Mouse (Mus musculus): ENCODE measurements around the gene Zfp235. TPM values are rescaled to one million over a fixed set of nuclear protein-coding genes. Genes with fewer than 3 reads are reported as not detected.

Zfp235 gene
- 10 to 100 TPM; 13.8 to 21.0 TPM for polyA plus RNA-seq (2017; shearing (Covaris generic))

DNA sequence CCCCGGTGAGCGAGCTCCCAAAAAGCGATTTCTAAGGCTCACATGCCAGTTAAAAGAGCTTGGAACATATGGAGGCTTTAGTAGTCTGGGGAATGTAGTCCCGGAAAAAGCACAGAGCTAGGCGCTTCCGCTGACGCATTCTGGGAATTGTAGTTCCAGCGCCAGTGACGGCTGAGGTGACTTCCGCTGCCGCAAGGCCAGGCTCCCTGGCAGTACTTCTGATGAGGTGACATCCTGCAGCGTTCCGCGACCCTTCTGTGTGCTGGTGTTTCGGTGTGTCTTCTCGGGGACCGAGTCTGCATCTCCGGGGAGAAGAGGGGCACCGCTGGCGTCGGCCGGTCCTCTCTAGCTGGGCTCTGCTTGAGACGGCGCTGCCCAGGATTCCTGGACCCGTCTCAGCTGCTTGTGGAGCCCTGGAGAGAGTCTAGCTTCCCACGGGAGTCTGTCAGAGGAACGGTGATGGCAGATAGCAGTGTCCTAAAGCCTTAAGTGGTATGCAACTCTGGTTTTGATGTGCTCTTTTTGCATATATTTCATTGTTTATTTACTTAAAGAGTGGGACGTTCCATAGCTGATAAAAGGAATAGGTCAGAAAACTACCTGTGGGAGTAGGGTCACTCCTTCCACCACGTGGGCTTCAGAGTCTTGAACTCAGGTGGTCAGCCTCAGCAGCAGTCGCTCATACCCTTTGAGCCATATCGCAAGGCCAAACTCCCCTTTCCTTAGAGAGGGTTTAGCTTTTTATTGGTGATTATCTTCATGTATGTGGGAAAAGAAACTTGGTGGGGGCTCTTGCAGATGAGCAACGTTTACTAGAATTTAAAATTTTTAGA is at the start of gene Zfp235:
Zfp235 (plus strand) TSS at position 174 of the 833 bp plus-strand sequence.
- ATAC-seq: peak; percentile 100

DNA sequence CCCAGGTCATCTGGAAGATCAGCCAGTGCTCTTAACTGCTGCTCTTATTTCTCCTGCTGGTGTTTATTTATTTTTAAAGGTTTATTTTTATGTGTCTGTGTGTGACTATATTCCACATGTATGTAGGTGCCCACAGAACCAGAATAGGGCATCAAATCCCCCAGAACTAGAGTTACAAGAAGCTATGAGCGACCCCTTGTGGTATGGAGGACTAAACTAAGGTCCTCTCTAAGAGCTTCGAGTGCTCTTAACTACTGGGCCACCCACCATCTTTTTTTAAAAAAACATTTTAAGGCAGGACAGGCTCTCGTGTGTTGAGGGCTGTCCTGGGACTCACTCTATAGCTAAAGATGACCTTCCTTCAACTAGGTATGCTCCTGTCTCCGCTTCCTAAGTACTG is 47.1 kb upstream of the Zfp235 start:
- ATAC-seq: no peak

DNA sequence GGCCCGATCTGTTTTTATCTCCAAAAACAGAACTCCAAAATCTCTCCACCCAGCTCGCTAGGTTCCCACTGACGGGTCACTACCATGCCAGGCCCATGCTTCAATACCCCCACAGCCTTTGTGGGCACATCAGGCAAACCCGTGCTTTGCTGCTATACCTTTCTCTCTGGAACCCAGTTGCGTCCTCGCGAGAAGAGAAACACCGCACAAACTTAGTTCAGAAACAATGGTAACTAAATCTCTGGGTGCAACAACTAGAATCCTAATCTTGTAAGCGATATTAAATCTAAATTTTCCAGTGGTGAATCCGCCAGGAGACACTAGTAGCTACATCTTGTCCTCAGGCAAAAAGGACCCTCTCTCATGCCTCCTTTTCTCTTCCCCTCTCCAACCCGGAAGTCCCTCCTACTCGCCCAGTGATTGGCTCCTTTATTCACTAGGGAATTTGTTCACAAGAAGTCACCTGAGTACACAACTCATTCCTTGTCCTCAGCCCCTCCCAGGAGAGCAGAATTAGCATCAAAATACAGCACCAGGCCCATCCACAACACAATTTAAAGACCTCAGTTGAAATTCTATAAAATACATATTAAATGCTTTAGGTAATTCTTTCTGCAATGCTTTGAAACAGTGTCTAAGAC is 46.4 kb upstream of the Zfp235 start:
- no peak for ATAC-seq

DNA sequence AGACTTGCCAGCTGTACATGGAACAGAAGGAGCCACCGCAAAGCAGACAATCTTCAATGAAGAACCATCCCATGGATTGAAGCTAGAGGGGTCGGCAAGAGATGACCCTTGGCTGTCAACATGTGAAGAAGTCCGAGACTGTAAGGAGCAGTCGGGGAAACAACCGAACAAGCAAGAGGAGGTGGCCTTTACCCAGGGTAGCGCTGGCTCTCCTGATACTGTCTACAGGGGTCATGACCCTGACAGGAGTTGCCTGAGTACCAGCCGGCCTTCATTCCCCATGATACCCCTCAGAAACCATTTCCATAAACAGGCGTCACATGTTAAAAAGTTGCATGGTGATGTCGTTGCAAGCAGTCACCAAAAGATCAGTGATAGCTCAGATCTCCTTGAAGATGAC is 29.6 kb upstream of the Zfp235 start:
- ATAC-seq: no peak

DNA sequence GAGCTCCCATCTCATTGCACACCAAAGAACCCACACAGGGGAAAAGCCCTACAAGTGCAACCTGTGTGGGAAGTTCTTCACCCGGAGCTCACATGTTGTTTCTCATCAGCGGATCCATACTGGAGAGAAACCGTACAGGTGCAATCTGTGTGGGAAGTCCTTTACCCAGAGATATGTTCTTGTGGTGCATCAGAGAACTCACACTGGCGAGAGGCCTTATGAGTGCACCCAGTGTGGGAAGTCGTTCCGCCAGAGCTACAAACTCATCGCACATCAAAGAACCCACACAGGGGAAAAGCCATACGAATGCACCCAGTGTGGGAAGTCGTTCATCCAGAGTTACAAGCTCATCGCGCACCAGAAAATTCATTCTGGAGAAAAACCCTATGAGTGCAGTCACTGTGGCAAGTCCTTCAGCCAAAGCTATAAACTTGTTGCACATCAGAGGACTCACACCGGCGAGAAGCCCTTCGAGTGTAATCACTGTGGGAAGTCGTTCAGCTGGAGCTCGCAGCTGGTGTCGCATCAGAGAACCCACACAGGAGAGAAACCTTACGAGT is 28.7 kb upstream of the Zfp235 start:
- ATAC-seq: no peak

DNA sequence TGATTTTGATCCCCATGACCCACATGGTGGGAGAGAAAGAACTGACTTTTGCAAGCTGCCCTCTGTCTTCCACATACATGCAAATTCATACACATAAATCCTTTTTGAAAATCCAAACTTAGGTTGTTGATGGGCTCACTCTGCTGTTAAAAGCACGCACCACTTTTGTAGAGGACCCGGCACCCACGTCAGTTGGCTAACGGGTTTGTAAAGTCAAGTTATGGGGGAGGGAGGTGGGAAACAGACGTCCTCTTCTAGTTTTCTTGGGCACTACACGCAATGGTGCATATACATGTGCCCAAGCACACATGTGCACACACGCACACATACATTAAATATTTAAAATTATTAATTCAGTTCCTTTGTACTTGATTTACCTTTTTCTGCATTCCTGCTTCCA is 23.1 kb upstream of the Zfp235 start:
- ATAC-seq: no peak

DNA sequence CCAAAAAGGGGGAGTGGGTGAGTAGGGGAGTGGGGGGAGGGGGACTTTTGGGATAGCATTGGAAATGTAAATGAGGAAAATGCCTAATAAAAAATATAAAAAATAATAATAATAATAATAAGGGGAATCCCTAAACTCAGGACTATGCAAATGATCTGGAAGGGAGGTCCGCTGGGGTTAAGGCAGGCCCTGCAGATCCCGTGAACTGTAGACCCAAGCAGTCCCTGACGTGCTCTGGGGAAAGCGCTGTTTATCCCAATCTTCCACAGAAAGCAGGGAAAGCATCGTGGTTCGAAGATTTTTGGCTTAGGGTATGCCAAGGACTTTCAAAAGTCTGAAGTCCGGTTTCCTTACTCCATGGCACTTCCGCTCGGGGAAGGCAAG is 22.2 kb upstream of the Zfp235 start:
- ATAC-seq: no peak

DNA sequence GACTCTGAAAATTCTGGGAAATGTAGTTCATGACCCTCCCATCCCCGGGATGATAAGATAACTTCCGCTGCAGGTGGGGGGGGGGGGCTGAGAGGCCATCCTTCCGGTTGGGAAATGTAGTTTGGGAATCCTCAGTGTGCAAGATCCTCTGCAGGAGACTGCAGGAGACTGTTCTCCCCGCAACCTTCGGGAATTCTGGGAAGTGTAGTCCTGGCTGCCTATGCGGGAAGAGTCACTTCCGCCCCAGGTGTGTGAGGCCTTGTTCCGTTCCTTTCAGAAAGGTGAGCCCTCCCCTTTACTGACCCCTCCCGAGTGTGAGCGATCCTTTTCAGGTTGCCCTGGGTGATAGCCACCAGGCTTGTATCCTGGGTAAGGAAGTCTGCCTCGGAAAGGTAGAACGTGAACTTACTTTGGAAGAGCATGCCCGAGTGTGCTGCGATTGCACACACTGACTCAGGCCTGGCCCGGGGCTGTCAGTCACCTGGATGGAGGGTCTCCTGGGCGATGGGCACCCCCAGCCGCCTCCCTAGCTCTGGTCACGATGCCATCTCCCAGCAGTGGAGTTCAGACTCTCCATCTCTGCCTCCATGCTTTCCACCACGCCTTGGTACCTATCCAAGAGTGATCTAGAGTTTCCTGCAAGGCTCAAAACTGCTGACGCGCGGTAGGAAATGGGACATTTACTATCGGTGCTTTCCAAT is 21.7 kb upstream of the Zfp235 start, which contains the start of gene Zfp112:
Zfp112 (plus strand) TSS at position 159 of the 701 bp plus-strand sequence.
- ATAC-seq: no peak

DNA sequence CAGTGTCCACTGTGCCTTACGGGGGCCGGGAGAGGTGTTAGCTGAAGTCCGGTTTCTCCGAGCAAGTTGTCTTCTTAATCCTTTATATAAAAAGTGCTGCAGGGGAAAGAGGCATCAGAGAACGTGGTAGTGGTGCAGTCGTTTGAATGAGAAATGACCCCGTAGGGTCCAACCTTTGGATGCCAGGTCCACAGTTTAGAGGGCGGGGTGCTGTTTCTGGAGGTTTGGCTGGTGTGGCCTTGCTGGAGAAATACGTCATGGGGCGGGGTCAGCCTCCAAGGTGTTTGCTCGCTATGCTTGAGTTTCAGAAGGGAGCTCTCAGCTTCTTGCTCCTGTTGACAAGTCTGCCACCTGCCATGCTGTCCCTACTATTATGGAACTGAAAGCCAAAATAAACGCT is 21.0 kb upstream of the Zfp235 start:
- ATAC-seq: no peak

DNA sequence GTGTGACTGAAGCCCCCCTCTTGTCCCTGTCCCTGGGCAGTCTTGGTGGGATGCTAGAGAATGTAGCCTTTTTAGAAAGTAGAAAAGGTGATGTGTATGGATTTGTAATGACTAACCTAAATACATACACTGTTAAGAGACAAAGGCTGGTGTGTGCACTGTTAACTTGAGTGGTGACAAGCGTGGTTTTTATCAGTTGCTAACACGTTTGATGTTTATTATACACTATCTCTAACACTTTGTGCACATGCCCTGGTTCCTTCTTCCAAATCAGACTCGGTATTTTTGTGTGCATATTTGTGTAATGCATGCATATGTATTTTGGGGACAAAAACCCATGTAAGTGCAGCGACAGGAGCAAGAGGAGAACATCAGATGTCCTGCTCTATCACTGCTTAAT is 17.3 kb upstream of the Zfp235 start:
- no peak for ATAC-seq

DNA sequence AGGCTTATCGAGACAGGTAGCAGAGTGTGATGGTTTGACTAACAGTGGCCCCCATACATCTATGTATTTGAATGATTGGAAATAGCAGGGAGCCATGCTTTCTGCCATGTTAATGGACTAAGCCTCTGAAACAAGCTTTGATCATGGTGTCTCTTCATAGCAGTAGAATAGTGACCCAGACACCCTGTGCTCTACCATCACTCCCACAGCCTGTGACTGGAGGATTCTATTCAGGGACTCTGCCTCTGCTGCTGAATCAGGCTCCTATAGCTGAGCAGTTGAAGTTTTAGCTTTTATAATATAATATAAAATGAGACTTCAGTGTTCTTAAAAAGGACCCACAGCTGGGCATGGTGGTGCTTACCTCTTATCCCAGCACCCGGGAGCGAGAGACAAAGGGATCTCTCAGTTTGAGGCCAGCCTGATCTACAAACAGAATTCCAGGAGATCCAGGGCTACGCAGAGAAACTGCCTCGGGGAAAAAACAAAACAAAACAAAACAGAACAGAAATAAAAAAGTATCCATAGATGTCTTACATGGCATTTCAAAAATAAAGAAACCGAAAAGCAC is 459 bp upstream of the Zfp235 start:
- peak; percentile 1 for ATAC-seq

DNA sequence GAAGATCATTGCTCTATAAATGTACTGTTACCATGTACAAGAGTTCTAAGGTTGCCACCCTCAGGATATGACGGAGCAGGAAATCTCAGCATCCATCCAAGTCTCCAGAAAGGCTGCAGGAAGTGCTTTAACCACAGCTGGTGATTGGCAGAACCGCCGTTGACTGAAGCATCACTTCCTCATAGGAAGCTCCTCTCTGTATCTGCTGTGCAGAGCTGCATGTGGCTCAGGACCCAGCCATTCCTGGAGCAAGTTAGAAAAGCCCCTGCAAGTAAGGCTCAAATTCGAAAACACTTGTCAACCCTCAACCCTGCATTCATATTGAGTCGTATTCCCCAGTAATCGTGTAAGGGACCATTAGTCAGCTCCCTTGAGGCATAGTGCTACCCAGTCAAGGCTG is 8.6 kb downstream of the Zfp235 start:
- no peak for ATAC-seq

DNA sequence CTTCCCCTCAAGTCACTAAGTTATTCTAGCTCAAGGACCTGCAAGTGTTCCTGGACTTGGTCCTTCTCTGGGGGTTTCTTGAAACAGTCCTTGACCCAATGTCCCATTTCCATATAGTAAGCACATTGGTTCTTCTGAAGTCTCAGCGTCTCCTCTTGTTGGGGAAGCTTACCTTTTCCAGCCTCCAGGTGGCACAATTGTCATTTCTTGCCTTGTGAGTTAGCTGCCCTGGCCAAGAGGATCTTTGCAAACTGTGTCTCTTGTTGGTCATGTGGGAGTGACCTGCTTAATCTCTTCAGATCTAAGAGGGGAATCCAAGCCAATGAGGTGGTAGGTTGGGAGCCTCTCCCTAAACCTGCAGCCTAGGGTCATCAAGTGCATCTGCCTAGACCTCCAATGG is 19.3 kb downstream of the Zfp235 start:
- no peak for ATAC-seq

DNA sequence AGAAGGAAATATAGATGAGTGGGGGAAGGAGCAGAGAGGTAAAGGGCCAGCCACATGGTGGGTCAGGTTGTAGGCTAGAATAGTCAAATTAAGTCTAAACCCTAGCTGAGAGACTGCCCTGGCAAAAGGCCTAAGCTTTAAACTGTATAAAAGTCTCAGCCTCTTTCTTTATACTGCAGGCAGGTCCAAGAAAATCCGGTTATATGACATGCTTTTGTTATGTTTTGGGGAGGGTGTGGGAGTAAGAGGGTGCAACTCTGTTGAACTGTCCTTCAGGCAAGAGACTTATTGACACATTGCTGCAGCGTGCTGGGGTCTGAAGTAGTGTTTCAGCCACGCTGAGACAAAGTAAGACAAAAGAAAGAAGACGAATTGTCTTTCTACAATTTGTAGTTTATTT is 38.2 kb downstream of the Zfp235 start:
- ATAC-seq: no peak

DNA sequence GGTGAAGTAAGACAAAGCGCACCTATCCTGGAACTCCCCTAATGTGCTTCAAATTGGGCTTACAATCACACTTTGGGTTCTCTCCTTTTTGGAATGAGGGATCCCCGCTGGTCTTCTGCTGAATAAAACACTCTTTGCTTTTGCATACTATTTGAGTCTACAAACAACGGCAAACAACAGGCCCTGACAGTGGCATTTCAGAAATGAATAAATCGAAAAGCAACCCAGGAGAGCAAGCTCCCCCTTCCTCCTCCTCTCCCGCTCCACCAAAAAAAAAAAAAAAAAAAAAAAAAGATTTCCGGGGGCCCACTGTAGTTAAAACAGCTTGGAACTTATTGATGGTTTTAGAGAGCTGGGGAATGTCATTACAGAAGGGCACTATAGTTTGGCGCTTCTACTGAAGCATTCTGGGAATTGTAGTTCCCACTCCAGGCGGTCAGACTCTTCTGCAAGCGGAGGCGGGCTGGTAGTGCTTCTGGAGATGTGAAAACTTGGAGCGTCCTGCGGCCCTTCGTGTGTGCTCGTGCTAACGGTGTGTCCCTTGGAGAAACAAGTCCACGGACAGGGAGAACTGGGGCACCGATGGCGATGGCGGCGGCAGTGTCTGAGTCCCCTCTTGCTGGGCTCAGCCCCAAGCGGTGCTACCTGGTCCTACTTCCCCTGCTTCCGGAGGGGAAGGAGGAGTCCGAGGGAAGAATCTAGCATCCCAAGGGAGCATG is 40.8 kb downstream of the Zfp235 start, which contains the start of gene Zfp114:
Zfp114 (plus strand) TSS at position 443 of the 719 bp plus-strand sequence.
- peak; percentile 74 for ATAC-seq

DNA sequence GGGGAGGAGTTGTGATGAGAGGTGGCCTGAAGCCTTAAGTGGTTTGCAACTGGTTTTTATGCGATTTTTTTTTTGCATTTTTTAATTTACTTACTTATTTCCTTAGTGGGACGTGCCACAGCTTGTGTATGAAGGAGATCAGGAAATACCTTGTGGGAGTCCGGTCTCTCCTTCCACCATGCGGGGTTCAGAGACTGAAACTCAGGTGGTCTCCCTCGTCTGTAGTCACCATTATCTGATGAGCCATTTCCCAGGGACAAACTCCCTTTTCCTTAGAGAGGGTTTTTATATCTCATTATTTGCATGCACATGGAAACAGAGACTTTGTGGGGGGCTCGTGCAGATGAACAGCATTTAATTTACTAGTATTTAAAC is 41.4 kb downstream of the Zfp235 start:
- no peak for ATAC-seq

DNA sequence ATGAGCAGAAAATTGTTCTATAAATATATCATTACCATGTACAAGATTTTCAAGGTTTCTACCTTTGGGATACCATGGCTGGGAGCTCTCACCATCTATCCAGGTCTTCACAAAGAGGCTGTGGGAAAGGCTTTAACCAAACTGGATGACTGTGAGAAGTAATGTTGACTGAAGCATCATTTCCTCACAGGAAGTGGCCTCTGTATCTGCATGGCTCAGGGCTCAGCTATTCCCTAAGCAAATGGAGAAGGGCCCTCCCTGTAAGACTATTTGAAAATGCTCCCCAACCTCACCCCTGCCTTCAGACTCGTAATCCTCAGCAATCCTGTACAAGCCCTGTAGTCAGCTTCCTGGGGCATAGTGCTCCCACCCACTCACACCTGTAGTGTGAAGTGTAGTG is 53.6 kb downstream of the Zfp235 start:
- ATAC-seq: no peak

DNA sequence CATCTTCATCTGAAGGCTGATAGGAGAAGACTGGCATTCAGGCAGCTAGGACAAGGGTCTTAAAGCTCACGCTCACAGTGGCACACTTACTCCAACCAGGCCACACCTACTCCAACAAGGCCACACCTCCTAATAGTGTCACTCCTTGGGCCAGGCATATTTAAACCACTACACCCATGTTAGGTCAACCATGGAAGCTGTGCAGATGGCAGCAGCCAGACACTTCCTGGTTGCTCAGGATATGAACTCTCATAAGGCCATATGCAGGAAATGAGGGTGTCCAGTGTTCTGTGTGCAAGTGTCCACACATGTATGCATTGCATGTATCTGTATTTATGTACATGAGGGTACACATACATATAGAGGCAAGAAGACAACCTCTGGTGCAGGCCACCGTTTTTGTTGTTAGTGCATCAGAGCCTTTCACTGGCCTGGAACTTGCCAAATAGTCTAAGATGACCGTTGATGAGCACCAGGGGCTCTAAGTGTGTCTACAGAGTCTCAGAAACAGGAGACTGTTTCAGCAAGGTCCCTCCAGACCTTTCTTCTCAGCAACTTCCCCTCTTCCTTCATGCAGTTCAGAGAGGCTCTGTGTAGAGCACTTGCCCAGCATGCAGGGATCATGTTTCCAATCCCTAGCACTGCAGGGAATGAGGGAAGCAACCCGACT is 55.1 kb downstream of the Zfp235 start:
- ATAC-seq: no peak

DNA sequence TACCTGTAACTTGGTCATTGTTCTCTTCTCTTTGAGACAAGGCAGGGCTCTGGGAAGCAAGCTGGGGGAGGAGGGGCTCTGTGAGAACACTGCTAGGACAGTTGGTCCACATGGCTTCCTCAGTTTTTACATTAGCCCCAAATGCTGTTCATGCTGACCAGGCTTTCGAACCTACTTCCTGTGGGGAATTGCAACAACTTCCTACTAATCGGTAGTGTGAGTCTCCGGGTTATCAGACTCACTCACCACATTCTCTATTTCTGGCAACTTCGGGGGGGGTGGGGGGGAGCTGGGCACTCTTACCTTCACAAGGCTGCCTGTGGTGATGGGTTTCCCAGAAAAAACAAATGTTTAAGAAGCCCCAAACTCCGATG is 55.6 kb downstream of the Zfp235 start:
- ATAC-seq: no peak

DNA sequence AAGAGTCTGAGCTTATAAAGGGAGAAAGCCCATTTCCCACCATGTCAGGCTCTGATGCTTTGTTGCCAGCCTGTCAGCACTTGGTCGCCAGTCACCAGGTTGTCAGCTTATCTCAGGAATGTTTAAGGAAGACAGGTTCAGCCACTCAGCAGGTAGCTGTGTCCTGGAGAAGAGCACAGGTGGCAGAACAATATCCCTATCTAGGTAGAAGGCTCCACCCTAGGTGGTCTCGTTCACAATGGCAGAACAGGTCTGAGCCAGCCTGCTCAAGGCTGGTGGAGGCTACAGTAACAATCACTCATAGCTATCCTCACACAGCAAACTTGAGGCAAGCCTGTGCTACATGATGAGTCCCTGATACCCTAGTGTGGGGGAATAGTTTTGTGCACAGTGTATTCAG is 57.4 kb downstream of the Zfp235 start:
- no peak for ATAC-seq
